Mouse (Mus musculus) cerebellum, adult 2 months (tissue): ENCODE results near the gene Prss41. TPM values are rescaled to one million over a fixed set of nuclear protein-coding genes. Genes with fewer than 3 reads are reported as not detected.

Experiments used
- DNase-seq, 2 experiments: peaks; one replicate each; pipeline ENCODE4 v3.0.0; 2021
- H3K27ac ChIP-seq: fragments of 200-500 bp; 2 replicates; pipeline ENCODE4 v1.5.1; 2012; ENCODE audit warnings: low read length, control low read depth, inconsistent platforms; ENCODE audit not compliant: insufficient read depth
- H3K27me3 ChIP-seq: fragments of 200-500 bp; 2 replicates; pipeline ENCODE4 v1.6.1; 2012; ENCODE audit warnings: inconsistent platforms, mild to moderate bottlenecking, low read length, moderate library complexity; ENCODE audit not compliant: control insufficient read depth, insufficient read depth
- H3K4me1 ChIP-seq: fragments of 200-500 bp; 2 replicates; pipeline ENCODE4 v1.6.1; 2011; ENCODE audit warnings: low read length; ENCODE audit not compliant: control insufficient read depth, insufficient read depth
- H3K4me3 ChIP-seq: fragments of 200-500 bp; replicated peaks from 2 replicates; pipeline ENCODE3; 2011; ENCODE audit warnings: mild to moderate bottlenecking, low read depth, low read length, control low read depth; ENCODE audit not compliant: insufficient read depth
- CTCF ChIP-seq: fragments of 200-500 bp; IDR thresholded peaks from 2 replicates; pipeline ENCODE4 v1.5.1; 2011; ENCODE audit warnings: low read depth, mild to moderate bottlenecking, control low read depth, low read length, moderate library complexity, borderline replicate concordance; ENCODE audit not compliant: insufficient read depth
- POLR2A ChIP-seq: fragments of 200-500 bp; IDR thresholded peaks from 2 replicates; pipeline ENCODE4 v1.6.1; 2011; ENCODE audit warnings: low read length, control low read depth, borderline replicate concordance; ENCODE audit not compliant: insufficient read depth
- WGBS: fragments of 180-500 bp; shearing (Covaris S2); methylation state at CpG from one replicate; pipeline ENCODE4 v1.1.7; 2018; 5-methylcytosine and 5-hydroxymethylcytosine counted together
- polyA plus RNA-seq: library from polyadenylated mRNA; depleted of rRNA; stranded (reverse); fragments of >200 nt; gene quantifications from 2 replicates; pipeline ENCODE4 v1.2.3, GENCODE M21; 2012

Gene Prss41
- polyA plus RNA-seq, 1 experiment, result 1.6 TPM

- H3K27me3 ChIP-seq, result no peaks in the 10 kb centered on the region
- TF ChIP-seq CTCF (no peak), POLR2A (no peak)
- no peak overlapping the region for H3K4me3 ChIP-seq
- H3K27ac ChIP-seq, result no peak overlapping the region
- no peaks in the 10 kb centered on the region for H3K4me1 ChIP-seq
- 92% methylated on average over 2 of the region's 2 CpGs for WGBS
- no peak for DNase-seq
Observed at GRCm38 (mm10) chr17:23857913-23858312, 13.9 kb upstream of the Prss41 start.

- DNase-seq, result no peak
- WGBS, result 79% methylated on average over 6 of the region's 6 CpGs
- no peak overlapping the region for H3K4me3 ChIP-seq
- TF ChIP-seq POLR2A (no peak), CTCF (no peak)
- no peaks in the 10 kb centered on the region for H3K27me3 ChIP-seq
- no peaks in the 10 kb centered on the region for H3K4me1 ChIP-seq
- H3K27ac ChIP-seq, result no peak overlapping the region
Observed at GRCm38 (mm10) chr17:23857193-23857592, 13.2 kb upstream of the Prss41 start.

GRCm38 (mm10) chr17:23854229-23854765 lies 10.3 kb upstream of the Prss41 start:
- Histone ChIP-seq H3K27me3 (no peaks in the 10 kb centered on the region), H3K4me3 (no peak overlapping the region), H3K27ac (no peak overlapping the region), H3K4me1 (no peaks in the 10 kb centered on the region)
- 86% methylated on average over 10 of the region's 10 CpGs for WGBS
- DNase-seq, result no peak
- TF ChIP-seq POLR2A (no peak), CTCF (no peak)

- no peak for DNase-seq
- H3K27me3 ChIP-seq, result no peaks in the 10 kb centered on the region
- no peak overlapping the region for H3K27ac ChIP-seq
- WGBS, result 23% methylated on average over 5 of the region's 5 CpGs
- no peaks in the 10 kb centered on the region for H3K4me1 ChIP-seq
- H3K4me3 ChIP-seq, result no peak overlapping the region
- TF ChIP-seq POLR2A (no peak), CTCF (peak; percentile 35; the same call in 1 of the 2 replicates)
Observed at GRCm38 (mm10) chr17:23853292-23853691, 9.3 kb upstream of the Prss41 start.

- H3K27me3 ChIP-seq, result no peaks in the 10 kb centered on the region
- H3K4me3 ChIP-seq, result no peak overlapping the region
- WGBS, result 62% methylated on average over 18 of the region's 19 CpGs
- H3K27ac ChIP-seq, result no peak overlapping the region
- DNase-seq, result peak in 1 of 2 experiments; percentile 63
- TF ChIP-seq CTCF, result peak; percentile 71
- TF ChIP-seq POLR2A, result no peak
- H3K4me1 ChIP-seq, result no peaks in the 10 kb centered on the region
Observed at GRCm38 (mm10) chr17:23850853-23851749, 7.1 kb upstream of the Prss41 start.

- H3K27ac ChIP-seq, result no peak overlapping the region
- no peak for DNase-seq
- WGBS, result 66% methylated on average over 2 of the region's 2 CpGs
- H3K4me1 ChIP-seq, result no peaks in the 10 kb centered on the region
- H3K4me3 ChIP-seq, result no peak overlapping the region
- no peak for TF ChIP-seq POLR2A
- H3K27me3 ChIP-seq, result no peaks in the 10 kb centered on the region
Observed at GRCm38 (mm10) chr17:23850028-23850427, 6.1 kb upstream of the Prss41 start.

- 45% methylated on average over 23 of the region's 23 CpGs for WGBS
- TF ChIP-seq CTCF, result no peak
- TF ChIP-seq POLR2A, result no peak
- no peak overlapping the region for H3K4me3 ChIP-seq
Observed at GRCm38 (mm10) chr17:23843141-23843811, 696 bp downstream of the Prss41 start.

More at GRCm38 (mm10) chr17:23843141-23843811, 696 bp downstream of the Prss41 start:
- Histone ChIP-seq H3K4me1 (no peaks in the 10 kb centered on the region), H3K27ac (no peak overlapping the region), H3K27me3 (no peaks in the 10 kb centered on the region)
- DNase-seq, result no peak
